Mouse (Mus musculus) cerebellum, postnatal 10 days (tissue): ENCODE data around the gene Elp4.
A peak's percentile ranks its signal among the peaks of the same experiment; 100 is the strongest.

Experiments
- DNase-seq, 2 experiments: peaks; one replicate each; pipeline ENCODE4 v3.0.0; 2021; ENCODE audit warnings: mixed read lengths in 2 of 2

Gene Elp4

GRCm38 (mm10) chr2:105669881-105670730 is 234.3 kb downstream of the Elp4 start:
- DNase-seq = peak; percentile 65 to 71

- DNase-seq = peak; percentile 46 to 64
These were observed 234.9 kb downstream of the Elp4 start for GRCm38 (mm10) chr2:105669371-105669861.

- peak; percentile 95 to 97 for DNase-seq
These were observed 235.8 kb downstream of the Elp4 start, which contains the start of gene Pax6 for GRCm38 (mm10) chr2:105668271-105669270. Gene Pax6, plus strand, starts transcription at chr2:105668900.

GRCm38 (mm10) chr2:105667626-105667950 is 236.8 kb downstream of the Elp4 start:
- DNase-seq = peak; percentile 76 to 77

- peak; percentile 68 to 70 for DNase-seq
These were observed 237.4 kb downstream of the Elp4 start for GRCm38 (mm10) chr2:105666763-105667625.

GRCm38 (mm10) chr2:105666331-105666730 is 238.0 kb downstream of the Elp4 start:
- no peak for DNase-seq

GRCm38 (mm10) chr2:105665491-105666250 is 238.7 kb downstream of the Elp4 start:
- peak in 1 of 2 experiments; percentile 15 for DNase-seq

- peak; percentile 9 to 27 for DNase-seq
These were observed 239.4 kb downstream of the Elp4 start for GRCm38 (mm10) chr2:105664996-105665395.

- peak; percentile 48 to 63 for DNase-seq
These were observed 241.3 kb downstream of the Elp4 start for GRCm38 (mm10) chr2:105663101-105663511.

- DNase-seq = peak; percentile 46 to 55
These were observed 241.8 kb downstream of the Elp4 start for GRCm38 (mm10) chr2:105662606-105663005.

GRCm38 (mm10) chr2:105662121-105662520 is 242.2 kb downstream of the Elp4 start:
- DNase-seq = peak in 1 of 2 experiments; percentile 55

- DNase-seq = peak; percentile 83 to 91
These were observed 242.7 kb downstream of the Elp4 start for GRCm38 (mm10) chr2:105661623-105662066.

- peak; percentile 78 to 81 for DNase-seq
These were observed 243.3 kb downstream of the Elp4 start for GRCm38 (mm10) chr2:105660874-105661622.

- peak; percentile 84 to 89 for DNase-seq
These were observed 244.2 kb downstream of the Elp4 start for GRCm38 (mm10) chr2:105659926-105660873.

GRCm38 (mm10) chr2:105659350-105659749 is 245.0 kb downstream of the Elp4 start:
- peak; percentile 40 to 50 for DNase-seq

GRCm38 (mm10) chr2:105656456-105656855 is 247.9 kb downstream of the Elp4 start:
- peak; percentile 51 to 59 for DNase-seq
